Mouse (Mus musculus) limb, embryonic 12.5 days (tissue): ENCODE data around the gene Ints5. TPM values are rescaled to one million over a fixed set of nuclear protein-coding genes. Genes with fewer than 3 reads are reported as not detected.
"Not testable (repeated sequence)": the region's sequence is repeated elsewhere in the genome, so short reads cannot be mapped to it uniquely, and the experiment has no call there.

ENCODE experiments used
- ATAC-seq: fragments of 200-750 bp; cut with Nextera tagmentation; 2 replicates; pipeline ENCODE4 v1.8.0; 2017; ENCODE audit warnings: low read depth, moderate TSS enrichment; ENCODE audit not compliant: insufficient number of reproducible peaks, insufficient read depth, low FRiP score, low TSS enrichment
- H3K27ac ChIP-seq: fragments of 300-500 bp; sonication (generic); 2 replicates; pipeline ENCODE4 v1.5.1; 2016; ENCODE audit warnings: mild to moderate bottlenecking, moderate library complexity
- H3K27me3 ChIP-seq: fragments of 300-500 bp; sonication (generic); 2 replicates; pipeline ENCODE4 v1.6.1; 2016; ENCODE audit warnings: mild to moderate bottlenecking, moderate library complexity
- H3K36me3 ChIP-seq: fragments of 300-500 bp; sonication (generic); 2 replicates; pipeline ENCODE4 v1.6.1; 2016; ENCODE audit warnings: mild to moderate bottlenecking, moderate library complexity
- H3K4me1 ChIP-seq: fragments of 300-500 bp; sonication (generic); replicated peaks from 2 replicates; pipeline ENCODE4 v1.6.1; 2016
- H3K4me2 ChIP-seq: fragments of 300-500 bp; sonication (generic); 2 replicates; pipeline ENCODE4 v1.6.1; 2016; ENCODE audit warnings: mild to moderate bottlenecking, moderate library complexity
- H3K4me3 ChIP-seq: fragments of 300-500 bp; sonication (generic); replicated peaks from 2 replicates; pipeline ENCODE4 v1.5.1; 2016; ENCODE audit warnings: mild to moderate bottlenecking
- H3K9ac ChIP-seq: fragments of 300-500 bp; sonication (generic); replicated peaks from 2 replicates; pipeline ENCODE4 v1.6.1; 2016; ENCODE audit warnings: mild to moderate bottlenecking, moderate library complexity
- H3K9me3 ChIP-seq: fragments of 300-500 bp; sonication (generic); 2 replicates; pipeline ENCODE4 v1.6.1; 2016; ENCODE audit warnings: mild to moderate bottlenecking, moderate library complexity
- WGBS: fragments of 180-500 bp; shearing (Covaris S2); methylation state at CpG from one replicate; pipeline ENCODE4 v1.1.7; 2016; 5-methylcytosine and 5-hydroxymethylcytosine counted together
- polyA plus RNA-seq: library from polyadenylated mRNA; unstranded; fragments of >200 nt; fragmentation: Nextera tagmentation; extraction: Ambion mirVana; gene quantifications from 2 replicates; pipeline ENCODE4 v1.2.1, GENCODE M21; 2016

Gene Ints5
- polyA plus RNA-seq, 1 experiment from 2014 or later = 48.9 TPM

- H3K9me3 ChIP-seq = no peaks in the 10 kb centered on the region
- H3K36me3 ChIP-seq = peaks cover 15% of the 10 kb centered on the region
- no peaks in the 10 kb centered on the region for H3K27me3 ChIP-seq
- H3K4me1 ChIP-seq = peaks cover 8% of the 10 kb centered on the region
- peak overlapping the region; percentile 89 for H3K9ac ChIP-seq
- H3K4me3 ChIP-seq = peak overlapping the region; percentile 71
- WGBS = 15% methylated on average over 19 of the region's 19 CpGs
- no peak for ATAC-seq
- H3K27ac ChIP-seq = peak overlapping the region; percentile 93
- peak overlapping the region; percentile 77 for H3K4me2 ChIP-seq
These were observed 5.0 kb upstream of the Ints5 start for GRCm38 (mm10) chr19:8887585-8888463.

GRCm38 (mm10) chr19:8888511-8889385, 4.1 kb upstream of the Ints5 start, which contains the start of the genes 1810009A15Rik and Gm49416:
Gene 1810009A15Rik (plus strand): TSS chr19:8888853.
Gene Gm49416 (plus strand): TSS chr19:8888926.
- H3K9me3 ChIP-seq = no peaks in the 10 kb centered on the region
- peak within 1 kb of the TSS; percentile 93 for H3K27ac ChIP-seq
- H3K4me1 ChIP-seq = peaks cover 10% of the 10 kb centered on the region
- WGBS = under 1% methylated on average over 58 of the region's 58 CpGs
- peak within 1 kb of the TSS; percentile 89 for H3K9ac ChIP-seq
- peak within 1 kb of the TSS; percentile 71 for H3K4me3 ChIP-seq
- peaks cover 15% of the 10 kb centered on the region for H3K36me3 ChIP-seq
- peak; percentile 94 for ATAC-seq
- peak within 1 kb of the TSS; percentile 77 for H3K4me2 ChIP-seq
- no peaks in the 10 kb centered on the region for H3K27me3 ChIP-seq

- ATAC-seq = no peak
- peaks cover 40% of the 10 kb centered on the region for H3K36me3 ChIP-seq
- WGBS = 87% methylated on average over 9 of the region's 9 CpGs
- H3K4me2 ChIP-seq = no peak overlapping the region
- no peak overlapping the region for H3K27ac ChIP-seq
- peaks cover 32% of the 10 kb centered on the region for H3K4me1 ChIP-seq
- H3K9me3 ChIP-seq = no peaks in the 10 kb centered on the region
- no peak overlapping the region for H3K9ac ChIP-seq
- H3K27me3 ChIP-seq = no peaks in the 10 kb centered on the region
- no peak overlapping the region for H3K4me3 ChIP-seq
These were observed 2.7 kb downstream of the Ints5 start for GRCm38 (mm10) chr19:8895397-8895960.

GRCm38 (mm10) chr19:8896231-8896630, 3.4 kb downstream of the Ints5 start:
- not testable (repeated sequence) for ATAC-seq, H3K27me3 ChIP-seq, H3K9me3 ChIP-seq, H3K27ac ChIP-seq, H3K4me3 ChIP-seq
- Histone ChIP-seq H3K36me3 (peaks cover 37% of the 10 kb centered on the region), H3K4me1 (peaks cover 32% of the 10 kb centered on the region), H3K9ac (0 out of 2 replicates have a peak overlapping the region, but pooled peaks have one; percentile 63), H3K4me2 (peak overlapping the region; percentile 15; the same call in 1 of the 2 replicates)
- 85% methylated on average over 5 of the region's 5 CpGs for WGBS

GRCm38 (mm10) chr19:8897211-8897864, 4.5 kb downstream of the Ints5 start:
- H3K27me3 ChIP-seq, H3K9me3 ChIP-seq: not testable (repeated sequence)
- peak overlapping the region; percentile 65 for H3K4me3 ChIP-seq
- H3K36me3 ChIP-seq = peaks cover 44% of the 10 kb centered on the region
- ATAC-seq = peak; percentile 44
- H3K27ac ChIP-seq = peak overlapping the region; percentile 88
- WGBS = 23% methylated on average over 21 of the region's 21 CpGs
- H3K4me1 ChIP-seq = peaks cover 32% of the 10 kb centered on the region
- H3K9ac ChIP-seq = peak overlapping the region; percentile 63
- H3K4me2 ChIP-seq = peak overlapping the region; percentile 80

- Histone ChIP-seq H3K4me2 (peak within 1 kb of the TSS; percentile 80), H3K9ac (peak within 1 kb of the TSS; percentile 86), H3K4me1 (peaks cover 32% of the 10 kb centered on the region), H3K4me3 (peak within 1 kb of the TSS; percentile 65), H3K27ac (peak within 1 kb of the TSS; percentile 88), H3K27me3 (no peaks in the 10 kb centered on the region), H3K9me3 (no peaks in the 10 kb centered on the region), H3K36me3 (peaks cover 49% of the 10 kb centered on the region)
- peak; percentile 98 for ATAC-seq
- under 1% methylated on average over 53 of the region's 53 CpGs for WGBS
These were observed 5.2 kb downstream of the Ints5 start, which contains the start of gene Ganab for GRCm38 (mm10) chr19:8897865-8898495. Gene Ganab (plus strand): TSS chr19:8898071.

GRCm38 (mm10) chr19:8898576-8898975, 5.8 kb downstream of the Ints5 start:
- peak overlapping the region; percentile 65 for H3K4me3 ChIP-seq
- no peaks in the 10 kb centered on the region for H3K9me3 ChIP-seq
- H3K27me3 ChIP-seq = no peaks in the 10 kb centered on the region
- peaks cover 31% of the 10 kb centered on the region for H3K4me1 ChIP-seq
- ATAC-seq = no peak
- peak overlapping the region; percentile 87 for H3K27ac ChIP-seq
- H3K4me2 ChIP-seq = peak overlapping the region; percentile 80
- H3K36me3 ChIP-seq = peaks cover 55% of the 10 kb centered on the region
- H3K9ac ChIP-seq = peak overlapping the region; percentile 86
- 11% methylated on average over 13 of the region's 13 CpGs for WGBS

GRCm38 (mm10) chr19:8899079-8899478, 6.3 kb downstream of the Ints5 start:
- no peaks in the 10 kb centered on the region for H3K9me3 ChIP-seq
- peak overlapping the region; percentile 86 for H3K9ac ChIP-seq
- 55% methylated on average over 3 of the region's 3 CpGs for WGBS
- H3K4me2 ChIP-seq = peak overlapping the region; percentile 80
- peaks cover 59% of the 10 kb centered on the region for H3K36me3 ChIP-seq
- H3K27ac ChIP-seq = no peak overlapping the region
- peak overlapping the region; percentile 65 for H3K4me3 ChIP-seq
- ATAC-seq = no peak
- H3K27me3 ChIP-seq = no peaks in the 10 kb centered on the region
- peaks cover 27% of the 10 kb centered on the region for H3K4me1 ChIP-seq

- H3K4me3 ChIP-seq = no peak overlapping the region
- no peaks in the 10 kb centered on the region for H3K9me3 ChIP-seq
- no peak for ATAC-seq
- no peak overlapping the region for H3K9ac ChIP-seq
- 94% methylated on average over 5 of the region's 5 CpGs for WGBS
- H3K36me3 ChIP-seq = peaks cover 71% of the 10 kb centered on the region
- peaks cover 9% of the 10 kb centered on the region for H3K4me1 ChIP-seq
- no peaks in the 10 kb centered on the region for H3K27me3 ChIP-seq
- H3K27ac ChIP-seq = no peak overlapping the region
- no peak overlapping the region for H3K4me2 ChIP-seq
These were observed 10.6 kb downstream of the Ints5 start for GRCm38 (mm10) chr19:8903412-8903811.

GRCm38 (mm10) chr19:8908531-8908930, 15.7 kb downstream of the Ints5 start:
- H3K36me3 ChIP-seq = peaks cover 97% of the 10 kb centered on the region
- no peak overlapping the region for H3K9ac ChIP-seq
- no peaks in the 10 kb centered on the region for H3K9me3 ChIP-seq
- no peak for ATAC-seq
- H3K4me1 ChIP-seq = no peaks in the 10 kb centered on the region
- H3K4me2 ChIP-seq = no peak overlapping the region
- WGBS = 87% methylated on average over 6 of the region's 6 CpGs
- H3K27me3 ChIP-seq = no peaks in the 10 kb centered on the region
- H3K4me3 ChIP-seq = no peak overlapping the region
- H3K27ac ChIP-seq = no peak overlapping the region
